Mouse (Mus musculus) thymus, postnatal 4 days (tissue): ENCODE data around the gene Cap1.

Experiments used
- DNase-seq: peaks from one replicate; pipeline ENCODE4 v3.0.0; 2021

Cap1 gene

GRCm38 (mm10) chr4:122885768-122886578 lies at the start of gene Cap1:
Gene Cap1 (minus strand): TSS chr4:122886056.
- DNase-seq, result peak; percentile 91

DNA sequence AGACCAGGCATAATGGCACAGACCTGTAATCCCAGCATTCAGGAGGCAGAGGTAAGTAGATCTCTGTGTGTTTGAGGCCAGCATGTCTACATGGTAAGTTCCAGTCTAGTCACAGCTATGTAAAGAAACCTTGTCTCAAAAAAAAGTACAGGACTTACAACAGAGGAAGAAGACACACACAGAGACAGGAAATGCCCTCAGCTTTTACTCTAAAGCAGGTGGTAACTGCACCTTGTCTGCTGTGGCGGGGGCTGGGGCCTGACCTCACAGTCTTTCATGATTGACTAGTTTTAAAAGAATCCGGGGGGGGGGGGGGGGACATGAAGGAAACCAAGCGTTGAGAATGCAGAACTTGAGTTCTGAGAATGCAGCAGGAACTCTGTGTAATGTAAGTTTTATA lies 48.0 kb upstream of the Cap1 start:
- peak; percentile 79 for DNase-seq

GRCm38 (mm10) chr4:122933051-122933591 lies 47.3 kb upstream of the Cap1 start:
- peak; percentile 42 for DNase-seq

DNA sequence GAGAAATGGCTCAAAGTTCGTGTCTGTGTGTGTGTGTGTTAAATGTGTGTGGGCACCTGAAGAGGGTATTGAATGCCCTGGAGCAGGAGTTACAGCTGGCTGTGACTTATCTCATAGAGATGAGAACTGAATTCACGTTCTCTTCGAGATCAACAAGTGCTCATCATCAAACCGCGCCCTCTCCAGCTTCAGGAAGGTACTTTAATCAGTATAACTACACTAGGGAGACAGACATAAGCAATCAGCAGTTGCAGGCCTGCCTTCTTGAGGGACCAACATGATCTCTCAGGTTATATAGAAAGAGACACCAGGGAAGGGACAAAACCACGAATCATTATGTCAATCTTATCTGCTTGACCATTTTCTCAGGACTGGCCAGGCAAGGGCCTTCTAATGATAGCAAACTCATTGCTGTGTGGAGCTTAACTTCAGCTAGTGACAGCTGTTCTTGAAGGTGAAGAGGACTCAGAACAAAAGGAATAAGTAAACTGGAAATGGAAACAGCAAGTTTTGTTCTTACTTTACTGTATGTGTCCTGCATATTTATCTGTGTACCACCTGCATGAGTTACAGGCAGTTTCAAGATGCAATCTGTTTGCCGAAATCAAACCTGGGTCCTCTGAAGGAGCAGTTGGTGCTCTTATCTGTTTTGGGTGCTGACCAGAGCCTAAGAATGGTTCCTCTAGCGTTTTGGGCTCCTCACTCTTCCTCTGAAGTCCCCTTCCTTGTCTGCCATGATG lies 46.6 kb upstream of the Cap1 start:
- DNase-seq, result peak; percentile 50

GRCm38 (mm10) chr4:122930939-122931590 lies 45.2 kb upstream of the Cap1 start:
- no peak for DNase-seq

GRCm38 (mm10) chr4:122923392-122924344 lies 37.8 kb upstream of the Cap1 start:
- DNase-seq, result no peak

GRCm38 (mm10) chr4:122922841-122923240 lies 37.0 kb upstream of the Cap1 start:
- no peak for DNase-seq

DNA sequence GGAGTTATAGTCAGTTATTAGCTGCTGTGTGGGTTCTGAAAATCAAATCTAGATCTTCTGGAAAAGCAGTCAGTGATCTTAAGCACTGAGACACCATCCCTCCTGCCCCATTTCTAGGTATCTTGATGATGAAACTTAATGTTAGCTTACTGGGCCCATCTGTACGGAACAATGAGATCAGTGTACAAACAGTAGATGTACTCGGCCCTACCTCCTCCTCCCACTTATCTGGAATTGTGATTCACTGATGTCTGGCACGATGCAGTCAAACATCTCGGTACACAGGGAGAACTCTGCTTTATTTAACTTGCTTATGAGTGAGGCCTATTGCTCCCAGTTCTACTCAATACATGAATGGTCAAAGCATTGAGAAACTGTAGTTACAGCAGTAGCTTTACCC lies 30.1 kb upstream of the Cap1 start:
- no peak for DNase-seq

DNA sequence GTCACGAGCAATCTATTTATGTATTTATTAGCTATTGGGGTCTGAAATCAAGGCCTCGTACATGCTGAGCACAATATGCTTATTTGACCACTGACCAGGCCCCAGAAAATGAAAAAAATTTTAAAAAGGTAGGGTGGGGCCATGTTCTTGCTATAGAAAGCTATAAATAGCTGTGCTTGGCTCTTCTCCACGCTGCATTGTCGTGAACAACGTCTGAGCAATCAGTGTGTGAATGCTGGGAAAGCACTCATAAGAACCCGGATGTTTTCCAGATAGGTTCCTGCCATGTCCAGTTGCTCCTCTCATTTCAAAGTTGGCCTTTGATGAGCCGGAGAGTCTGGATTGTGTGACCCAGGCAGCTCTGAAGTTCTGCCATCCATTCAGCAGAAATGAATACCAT lies 28.3 kb upstream of the Cap1 start:
- no peak for DNase-seq

- peak; percentile 46 for DNase-seq
These were observed 26.8 kb upstream of the Cap1 start for GRCm38 (mm10) chr4:122912613-122913012.

- peak; percentile 58 for DNase-seq
These were observed 24.7 kb upstream of the Cap1 start for GRCm38 (mm10) chr4:122910577-122910976.

GRCm38 (mm10) chr4:122909572-122910189 lies 23.8 kb upstream of the Cap1 start:
- no peak for DNase-seq

- no peak for DNase-seq
These were observed 19.5 kb upstream of the Cap1 start for GRCm38 (mm10) chr4:122905359-122905758.

DNA sequence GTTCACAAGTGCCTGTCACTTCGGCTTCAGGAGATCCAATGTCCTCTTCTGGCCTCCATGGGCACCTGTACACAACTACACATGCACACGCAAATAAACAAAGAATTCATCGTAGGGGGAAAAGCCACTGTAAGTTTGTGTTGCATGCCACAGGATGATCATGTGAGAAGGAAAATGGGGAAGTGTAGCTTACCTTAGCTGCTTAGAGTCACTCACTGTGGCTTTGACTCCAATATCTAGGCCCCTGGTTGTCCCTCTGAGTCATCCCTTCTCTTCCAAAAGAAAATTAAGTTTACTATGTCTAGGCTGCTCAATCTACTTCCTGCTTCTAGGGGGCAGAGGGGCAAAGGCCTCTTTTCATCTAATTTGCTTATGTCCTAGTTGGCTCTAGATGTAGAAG lies 17.9 kb upstream of the Cap1 start:
- no peak for DNase-seq

GRCm38 (mm10) chr4:122902156-122902555 lies 16.3 kb upstream of the Cap1 start:
- DNase-seq, result peak; percentile 69

DNA sequence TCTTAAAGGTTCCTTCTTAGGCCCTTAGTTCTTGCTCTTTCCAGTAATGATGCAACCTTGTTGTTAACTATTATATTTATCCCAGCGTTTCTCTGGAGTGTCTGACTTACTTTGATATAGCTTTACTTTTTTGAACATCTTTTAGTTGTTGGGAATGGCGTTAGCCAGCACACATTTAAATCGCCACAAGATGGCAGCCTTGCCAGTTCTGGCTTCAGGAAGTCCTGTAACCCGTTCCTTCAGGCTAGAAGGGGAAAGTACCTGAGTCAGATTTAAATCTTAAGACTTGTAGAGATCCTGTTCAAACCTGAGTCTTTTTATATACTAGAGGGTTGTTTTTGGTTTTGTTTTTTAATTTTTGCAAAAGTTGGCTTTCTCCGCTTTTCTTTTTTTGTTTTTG lies 12.5 kb upstream of the Cap1 start:
- peak; percentile 85 for DNase-seq

GRCm38 (mm10) chr4:122897750-122898149 lies 11.9 kb upstream of the Cap1 start:
- no peak for DNase-seq

- DNase-seq, result no peak
These were observed 6.3 kb upstream of the Cap1 start for GRCm38 (mm10) chr4:122892157-122892556.

GRCm38 (mm10) chr4:122891597-122891996 lies 5.7 kb upstream of the Cap1 start:
- DNase-seq, result no peak

- DNase-seq, result no peak
These were observed 5.1 kb upstream of the Cap1 start for GRCm38 (mm10) chr4:122890881-122891481.

DNA sequence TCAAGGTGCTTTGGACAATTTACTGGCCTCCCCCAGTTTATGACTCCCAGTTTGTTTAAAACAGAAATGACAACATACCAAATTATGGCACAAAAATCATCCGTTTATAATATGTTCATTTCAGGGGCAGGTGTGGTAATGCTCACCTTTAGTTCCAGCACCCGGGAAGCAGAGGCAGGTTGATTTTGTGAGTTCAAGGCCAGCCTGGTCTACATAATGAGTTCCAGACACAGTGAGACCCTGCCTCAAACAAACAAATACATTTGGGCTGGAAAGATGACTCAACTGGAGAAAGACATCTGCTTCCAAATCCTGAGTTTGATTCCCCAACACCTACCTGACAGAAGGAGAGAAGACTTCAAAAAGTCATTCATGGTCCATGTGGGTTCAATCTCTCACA lies 1.5 kb upstream of the Cap1 start:
- DNase-seq, result no peak
